Mouse (Mus musculus): ENCODE measurements around the gene Gbgt1.
"Not testable (repeated sequence)": the region's sequence is repeated elsewhere in the genome, so short reads cannot be mapped to it uniquely, and the experiment has no call there.

The Gbgt1 gene

GRCm38 (mm10) chr2:28502987-28503386 is 6.3 kb downstream of the Gbgt1 start:
- no peak for DNase-seq (ENCODE audit: low spot score)

- no peak for DNase-seq (ENCODE audit: low spot score)
Observed at GRCm38 (mm10) chr2:28504676-28505075, 8.0 kb downstream of the Gbgt1 start.

- DNase-seq (ENCODE audit: low spot score) = no peak
Observed at GRCm38 (mm10) chr2:28505795-28506194, 9.1 kb downstream of the Gbgt1 start, which contains the start of gene Gm10134. Gene Gm10134, plus strand, starts transcription at chr2:28506095.

- no peak for DNase-seq (ENCODE audit: low spot score)
Observed at GRCm38 (mm10) chr2:28506291-28506690, 9.6 kb downstream of the Gbgt1 start.

- DNase-seq (ENCODE audit: low spot score) = not testable (repeated sequence)
Observed at GRCm38 (mm10) chr2:28511600-28511999, 14.9 kb downstream of the Gbgt1 start.

GRCm38 (mm10) chr2:28512798-28513401 is 16.2 kb downstream of the Gbgt1 start, which contains the start of gene Ralgds:
Gene Ralgds, plus strand, starts transcription at chr2:28513125.
- no peak for DNase-seq (ENCODE audit: low spot score)

- no peak for DNase-seq (ENCODE audit: low spot score)
Observed at GRCm38 (mm10) chr2:28513431-28514370, 17.0 kb downstream of the Gbgt1 start.

- DNase-seq (ENCODE audit: low spot score) = peak; percentile 70
Observed at GRCm38 (mm10) chr2:28514489-28514888, 17.8 kb downstream of the Gbgt1 start.

GRCm38 (mm10) chr2:28517206-28517909 is 20.7 kb downstream of the Gbgt1 start:
- DNase-seq (ENCODE audit: low spot score) = peak; percentile 55

GRCm38 (mm10) chr2:28518231-28518630 is 21.5 kb downstream of the Gbgt1 start:
- no peak for DNase-seq (ENCODE audit: low spot score)

- no peak for DNase-seq (ENCODE audit: low spot score)
Observed at GRCm38 (mm10) chr2:28520581-28520980, 23.9 kb downstream of the Gbgt1 start.

- no peak for DNase-seq (ENCODE audit: low spot score)
Observed at GRCm38 (mm10) chr2:28521571-28522151, 25.0 kb downstream of the Gbgt1 start.

GRCm38 (mm10) chr2:28522166-28522565 is 25.5 kb downstream of the Gbgt1 start:
- no peak for DNase-seq (ENCODE audit: low spot score)

GRCm38 (mm10) chr2:28523643-28524117 is 27.0 kb downstream of the Gbgt1 start:
- DNase-seq (ENCODE audit: low spot score) = no peak

GRCm38 (mm10) chr2:28524406-28524805 is 27.7 kb downstream of the Gbgt1 start:
- no peak for DNase-seq (ENCODE audit: low spot score)

GRCm38 (mm10) chr2:28525219-28525942 is 28.7 kb downstream of the Gbgt1 start:
- no peak for DNase-seq (ENCODE audit: low spot score)

- DNase-seq (ENCODE audit: low spot score) = peak; percentile 17
Observed at GRCm38 (mm10) chr2:28525943-28526876, 29.5 kb downstream of the Gbgt1 start.

GRCm38 (mm10) chr2:28527436-28528353 is 31.0 kb downstream of the Gbgt1 start:
- no peak for DNase-seq (ENCODE audit: low spot score)

- no peak for DNase-seq (ENCODE audit: low spot score)
Observed at GRCm38 (mm10) chr2:28528354-28528730, 31.7 kb downstream of the Gbgt1 start.

Data from spleen, adult 12 weeks (tissue).